Mouse (Mus musculus): Measurements from ENCODE around the gene Prpf6.
A peak's percentile ranks its signal among the peaks of the same experiment; 100 is the strongest.

Prpf6 gene

DNA sequence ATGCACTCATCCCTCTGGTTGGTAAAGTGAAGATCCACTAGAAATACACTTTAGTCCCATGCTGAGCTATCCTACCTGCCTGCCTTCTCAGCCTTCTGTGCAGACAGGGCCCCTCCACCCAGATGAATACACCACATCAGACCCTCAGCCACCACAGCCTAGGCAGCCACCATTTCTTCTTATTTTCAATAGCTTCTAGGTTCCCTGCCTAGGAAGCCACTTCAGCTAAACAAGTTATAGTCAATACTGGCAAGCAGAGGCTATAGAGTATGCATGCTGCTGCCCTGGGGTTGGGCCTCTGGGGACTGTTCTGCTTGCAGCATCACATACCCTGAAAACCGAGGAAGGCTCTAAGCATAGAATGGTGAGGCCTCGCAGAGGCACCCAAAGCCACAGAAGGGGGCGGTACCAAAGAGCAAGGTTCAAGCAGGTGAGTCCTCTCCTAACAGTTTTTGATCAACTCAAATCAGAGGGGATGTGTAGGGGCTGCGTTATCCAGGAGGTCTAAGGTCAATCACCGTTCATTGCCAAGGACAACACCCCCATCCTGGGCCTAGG, at the start of gene Prpf6:
TSS of gene Prpf6 (plus strand) at position 341 of the 558 bp plus-strand sequence.
- peak; percentile 38 to 51 for DNase-seq

- no peak for DNase-seq
These were observed 45.5 kb upstream of the Prpf6 start for GRCm38 (mm10) chr2:181546142-181546541.

DNA sequence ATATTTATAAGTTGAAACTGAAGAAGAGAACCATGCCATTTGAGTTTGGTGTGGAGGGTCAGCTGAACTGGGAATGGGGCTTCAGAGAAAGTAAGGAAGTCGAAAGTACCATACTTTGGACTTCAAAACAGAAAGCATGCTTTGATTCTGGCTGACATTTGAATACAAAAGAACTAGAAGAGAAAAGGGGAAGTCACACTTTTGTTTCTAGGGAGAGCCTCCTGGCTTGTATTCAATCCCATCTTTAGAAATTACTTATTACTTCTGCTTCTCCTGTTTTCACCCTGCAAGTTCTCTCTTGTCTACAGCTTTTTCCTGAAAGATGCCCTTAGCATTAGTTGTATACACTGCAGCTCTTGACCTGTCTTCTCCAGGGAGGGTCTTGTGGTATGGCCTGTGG, 43.4 kb upstream of the Prpf6 start:
- no peak for DNase-seq

- DNase-seq: no peak
These were observed 43.0 kb upstream of the Prpf6 start for GRCm38 (mm10) chr2:181548682-181549081.

DNA sequence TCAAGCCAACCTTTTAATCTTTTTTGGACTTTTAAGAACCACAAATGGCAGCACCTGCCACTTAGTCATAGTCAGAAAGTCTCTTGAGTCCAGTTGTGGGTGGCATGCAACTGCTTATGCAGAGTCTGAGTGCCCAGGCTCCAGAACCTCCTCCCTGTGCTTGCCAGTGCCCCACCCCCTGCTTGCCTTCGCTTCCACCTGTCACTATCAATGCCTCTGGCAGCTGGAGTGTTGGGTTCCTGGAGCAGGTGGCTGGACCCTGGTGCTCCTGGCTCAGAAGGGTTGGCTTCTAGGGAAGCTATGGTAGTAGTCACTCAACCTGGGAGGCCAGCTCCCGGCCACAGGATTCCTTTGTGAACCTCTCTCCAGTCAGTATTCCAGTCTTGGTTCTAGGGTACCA, 41.4 kb upstream of the Prpf6 start:
- DNase-seq: no peak

DNA sequence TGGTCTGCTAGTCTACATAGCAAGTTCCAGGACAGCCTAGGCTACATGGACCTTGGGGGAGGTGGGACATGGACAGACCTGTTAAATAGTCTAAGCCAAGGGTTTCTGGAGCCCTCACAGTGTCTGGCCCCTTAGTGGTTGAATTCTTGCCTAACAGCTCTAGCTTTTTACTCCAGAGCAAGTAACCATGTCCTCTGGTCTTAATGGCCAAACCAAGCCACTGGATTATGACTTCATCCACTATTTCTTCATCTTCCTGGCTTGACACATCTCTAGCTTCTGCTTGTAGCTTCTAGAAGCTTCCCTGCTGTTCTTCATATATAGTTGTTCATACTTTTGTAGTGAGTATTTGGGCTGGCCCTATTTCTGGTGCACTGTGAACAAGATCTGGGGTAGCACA, 37.9 kb upstream of the Prpf6 start:
- DNase-seq: no peak

- no peak for DNase-seq
These were observed 24.3 kb upstream of the Prpf6 start for GRCm38 (mm10) chr2:181567338-181567737.

DNA sequence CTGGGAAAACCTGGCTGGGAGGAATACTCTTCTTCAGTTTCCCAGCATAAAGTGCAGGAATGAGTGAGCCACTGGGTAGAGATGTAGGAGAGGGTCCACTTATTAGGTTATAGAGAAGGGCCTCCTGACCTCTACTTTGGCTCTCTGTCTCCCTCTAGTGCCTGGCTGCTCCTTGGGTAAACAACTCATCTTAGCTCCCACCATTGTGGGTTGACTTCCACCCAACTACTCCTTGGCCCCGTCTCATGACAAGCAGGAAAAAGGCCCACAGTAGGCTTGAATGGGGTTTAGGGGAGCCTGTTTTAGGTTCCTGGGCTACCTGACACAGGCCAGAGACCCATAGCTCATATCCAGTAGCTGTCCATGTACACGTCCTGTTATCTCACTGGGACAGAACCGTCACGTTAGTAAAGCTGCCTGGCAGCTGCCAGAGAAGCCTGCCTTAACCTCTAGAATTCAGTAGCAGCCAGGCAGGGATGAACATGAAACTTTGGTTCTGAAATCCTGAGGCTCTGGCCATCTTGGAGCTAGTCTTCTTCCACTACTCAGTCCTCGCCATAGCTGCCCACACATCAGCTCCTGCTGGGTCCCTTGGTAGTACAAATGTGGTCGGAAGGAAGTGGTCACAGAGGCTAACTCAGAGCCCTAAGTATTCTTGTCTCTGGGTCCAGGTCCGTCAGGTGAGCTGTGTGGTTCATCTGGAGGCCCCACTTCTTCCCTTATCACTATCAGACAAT, 23.2 kb upstream of the Prpf6 start:
- DNase-seq: peak in 1 of 2 experiments; percentile 55

DNA sequence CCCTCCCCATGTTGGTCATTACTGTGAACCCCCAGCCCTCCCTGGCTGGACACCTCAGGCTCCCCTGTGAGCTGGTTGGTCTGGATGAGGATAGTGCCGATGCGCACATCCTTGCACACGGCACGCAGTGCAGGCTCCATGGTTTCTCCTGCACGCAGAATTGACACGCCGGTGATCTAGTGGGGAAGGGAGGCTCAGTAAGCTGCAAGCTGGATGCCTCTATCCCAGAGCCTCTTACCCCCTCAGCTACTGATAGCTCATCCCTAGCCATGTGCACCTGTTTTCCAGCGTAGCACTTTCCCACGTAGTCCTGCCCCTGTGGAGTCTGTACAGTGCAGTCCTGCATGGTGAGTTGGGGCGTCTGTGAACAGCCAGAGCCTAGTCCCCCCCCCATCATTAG, 21.8 kb upstream of the Prpf6 start:
- DNase-seq: no peak

- DNase-seq: no peak
These were observed 21.3 kb upstream of the Prpf6 start for GRCm38 (mm10) chr2:181570375-181570774.

DNA sequence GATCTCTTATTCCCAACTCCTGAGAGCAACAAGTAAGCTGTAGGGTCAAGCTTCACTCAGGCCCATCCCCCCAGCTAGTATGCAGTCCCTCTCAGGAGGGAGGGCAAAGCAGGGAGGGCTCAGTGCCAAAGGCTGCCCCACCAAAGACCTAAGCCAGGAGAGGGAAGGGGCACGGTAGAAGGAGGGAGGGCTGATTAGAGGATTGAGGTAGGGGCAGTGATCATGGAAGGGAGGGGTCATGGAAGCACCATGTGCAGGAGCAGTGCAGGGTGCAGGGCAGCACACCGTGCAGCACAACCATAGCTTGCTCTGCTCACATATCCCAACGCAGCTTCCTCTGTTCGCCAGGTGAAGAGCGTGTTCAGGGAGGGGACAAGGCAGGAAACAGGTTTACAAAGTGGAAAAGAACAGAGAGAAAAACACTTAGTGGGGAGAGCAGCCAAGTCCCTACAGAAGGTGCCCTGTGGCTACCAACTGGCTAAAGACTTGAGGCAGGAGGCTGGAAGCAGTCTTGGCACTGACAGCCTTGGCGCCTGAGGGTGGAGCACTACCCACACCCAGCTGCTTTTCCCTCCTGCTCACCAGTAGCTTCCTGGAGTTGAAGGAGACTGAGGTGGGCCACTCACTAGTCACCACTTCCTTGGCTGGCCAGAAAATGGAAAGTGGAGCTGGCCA, 20.6 kb upstream of the Prpf6 start:
- DNase-seq: no peak

GRCm38 (mm10) chr2:181571941-181572670, 19.6 kb upstream of the Prpf6 start:
- no peak for DNase-seq

DNA sequence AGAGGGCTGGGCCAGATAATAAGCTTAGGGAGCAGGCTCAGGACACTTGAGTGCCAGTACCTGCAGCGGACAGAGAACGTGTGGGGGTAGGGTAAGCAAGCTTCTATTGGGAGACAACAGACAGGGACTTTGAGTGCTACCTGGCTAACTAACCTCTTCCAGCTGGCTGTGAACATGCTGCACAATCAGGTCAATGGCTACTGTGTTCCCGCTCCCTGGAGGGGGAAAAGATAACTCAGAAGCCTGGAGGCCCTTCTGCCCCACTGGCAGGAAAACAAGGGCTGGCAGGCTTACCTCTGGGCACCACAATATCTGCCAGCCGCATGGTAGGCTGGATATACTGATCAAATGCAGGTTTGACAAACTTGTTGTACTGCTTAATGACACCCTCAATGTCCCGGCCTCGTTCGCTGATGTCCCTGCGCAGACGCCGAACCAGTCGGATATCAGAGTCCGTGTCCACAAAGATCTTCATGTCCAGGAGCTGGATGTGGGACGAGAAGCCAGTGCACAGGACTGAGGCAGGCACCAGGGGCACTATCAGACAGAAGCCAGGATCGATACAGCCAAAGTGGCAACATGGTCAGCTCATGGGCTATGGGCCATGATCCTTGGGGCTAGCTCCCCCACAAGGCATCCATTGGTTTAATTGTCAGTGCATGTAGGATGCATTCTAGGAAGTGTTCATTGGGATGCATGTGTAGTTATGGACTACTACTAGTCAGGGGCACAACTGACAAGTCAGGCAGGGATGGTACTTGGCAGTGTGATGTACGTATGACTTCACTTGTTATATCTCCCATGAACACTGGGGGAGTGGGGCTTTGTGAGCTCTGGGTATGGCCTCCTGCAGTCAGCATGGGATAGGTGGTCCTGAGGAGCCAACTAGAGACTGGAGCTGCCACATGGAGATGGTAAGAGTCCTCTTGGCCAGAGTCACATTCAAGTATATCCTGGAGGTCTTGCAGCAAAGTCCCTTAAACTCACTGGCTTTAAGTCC, 18.4 kb upstream of the Prpf6 start:
- no peak for DNase-seq

DNA sequence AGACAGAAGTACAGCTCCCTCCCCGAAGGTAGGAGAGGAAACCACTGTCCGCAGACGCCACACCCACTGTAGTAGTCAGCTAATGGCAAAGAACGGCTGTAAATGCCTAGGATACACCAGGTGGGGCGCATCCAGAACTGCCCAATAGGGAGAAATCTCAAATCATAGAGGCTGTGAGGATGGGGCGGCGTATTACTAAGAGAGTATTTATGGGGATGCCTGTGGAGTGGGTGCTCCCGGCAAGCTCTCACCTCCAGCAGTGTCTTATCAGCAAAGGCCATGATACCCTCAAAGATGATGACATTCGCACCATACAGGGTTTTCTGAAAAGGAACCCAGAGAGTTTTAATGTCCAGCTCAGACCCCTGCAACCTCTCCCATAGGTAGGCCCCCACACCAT, 17.7 kb upstream of the Prpf6 start:
- DNase-seq: no peak

- no peak for DNase-seq
These were observed 16.6 kb upstream of the Prpf6 start for GRCm38 (mm10) chr2:181574921-181575545.

GRCm38 (mm10) chr2:181576613-181577012, 15.1 kb upstream of the Prpf6 start:
- DNase-seq: no peak

GRCm38 (mm10) chr2:181577126-181577525, 14.5 kb upstream of the Prpf6 start:
- DNase-seq: peak in 1 of 2 experiments; percentile 1

DNA sequence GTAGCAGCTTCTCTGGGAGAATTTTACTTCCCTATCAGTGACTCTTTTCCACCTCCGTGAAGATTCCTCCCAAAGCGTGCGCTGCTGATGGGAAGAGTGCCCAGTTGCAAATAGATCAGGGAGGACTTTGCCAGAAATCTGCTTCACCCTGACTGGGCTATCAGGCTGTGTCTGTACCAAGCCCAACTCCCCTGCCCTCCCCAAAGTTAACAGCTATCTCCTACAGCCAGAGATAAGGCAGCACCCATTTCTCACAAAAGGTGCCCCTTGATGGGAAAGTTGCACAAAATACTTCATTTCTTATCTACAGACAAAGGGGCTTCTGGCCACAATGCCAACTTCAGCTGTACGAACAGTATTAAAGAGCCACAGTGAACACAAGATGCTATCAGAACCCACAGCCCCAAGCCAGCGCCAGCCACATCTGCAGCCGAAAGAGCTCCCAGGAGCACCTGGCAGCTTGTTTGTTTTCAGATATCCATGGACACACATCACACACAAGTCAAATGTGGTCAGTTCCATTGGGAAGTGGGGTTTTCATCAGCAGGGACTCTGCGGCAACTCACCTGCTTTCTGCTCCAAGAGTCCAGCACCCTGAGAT, 13.6 kb upstream of the Prpf6 start:
- peak in 1 of 2 experiments; percentile 0 for DNase-seq

GRCm38 (mm10) chr2:181578790-181579618, 12.7 kb upstream of the Prpf6 start:
- DNase-seq: no peak

- no peak for DNase-seq
These were observed 12.0 kb upstream of the Prpf6 start for GRCm38 (mm10) chr2:181579681-181580080.

Data from thymus, postnatal 36 days (tissue).